In genomic region chr5:119387261-119387660, GRCm38 (mm10) we compare ENCODE assay signal across 16 mouse cellular contexts.
"Had no signal": no experiment of that assay in that cellular context is flagged by ENCODE, and none has a peak within 500 bp of the region (broad histone marks: within the 10 kb centered on the region; RNA-seq: fewer than 3 reads in every experiment).

No protein-coding gene starts in this region.

- H3K4me1 ChIP-seq: liver, embryonic 15.5 days; megakaryocyte, embryonic 14.5 days; midbrain, embryonic 15.5 days; neural tube, embryonic 12.5 days had no signal

- ATAC-seq: midbrain, embryonic 15.5 days had no signal

- H3K4me3 ChIP-seq: left cerebral cortex, adult 2 months; limb, embryonic 10.5 days; liver, embryonic 15.5 days; megakaryocyte, embryonic 14.5 days; midbrain, embryonic 15.5 days; neural tube, embryonic 12.5 days had no signal

- DNase-seq: kidney, postnatal 25 days; lung, embryonic 14.5 days; lung, postnatal 10 days; right cerebral cortex, postnatal 4 days; spleen, adult 18-20 months; thymus, adult 18-20 months; thymus, postnatal 14 days had no signal

- H3K27ac ChIP-seq: left cerebral cortex, adult 2 months; liver, embryonic 15.5 days; macrophage; midbrain, embryonic 15.5 days; neural tube, embryonic 12.5 days had no signal

- H3K4me2 ChIP-seq: liver, embryonic 11.5 days; liver, embryonic 15.5 days; lung, embryonic 14.5 days; midbrain, embryonic 11.5 days; midbrain, embryonic 15.5 days; neural tube, embryonic 12.5 days had no signal

- H3K27me3 ChIP-seq: liver, embryonic 15.5 days; midbrain, embryonic 15.5 days; neural tube, embryonic 12.5 days had no signal

- H3K36me3 ChIP-seq: limb, embryonic 10.5 days; liver, embryonic 15.5 days; midbrain, embryonic 15.5 days; neural tube, embryonic 12.5 days had no signal

- H3K9ac ChIP-seq: liver, embryonic 15.5 days; lung, embryonic 14.5 days; midbrain, embryonic 15.5 days; neural tube, embryonic 12.5 days had no signal

- H3K9me3 ChIP-seq: limb, embryonic 10.5 days; liver, embryonic 15.5 days; midbrain, embryonic 15.5 days had no signal
